Mouse (Mus musculus) lung, postnatal 0 days (tissue): ENCODE measurements at regions not wholly inside any gene's neighbourhood (a gene's known extent, or its start where the extent isn't known, plus 50 kb on each side); places are given as distances from the start of the nearest gene placed in this dataset.

Experiments
- ATAC-seq: fragments of 200-750 bp; cut with Nextera tagmentation; 2 replicates; pipeline ENCODE4 v1.8.0; 2017; ENCODE audit warnings: moderate library complexity
- DNase-seq: peaks from one replicate; pipeline ENCODE4 v3.0.0-alpha.2; 2016; ENCODE audit warnings: low spot score
- H3K27ac ChIP-seq: fragments of 300-500 bp; sonication (generic); 2 replicates; pipeline ENCODE4 v1.5.1; 2014; ENCODE audit warnings: antibody characterized with exemption, mild to moderate bottlenecking, low read length, mixed read lengths
- H3K27me3 ChIP-seq: fragments of 300-500 bp; sonication (generic); replicated peaks from 2 replicates; pipeline ENCODE4 v1.6.1; 2014; ENCODE audit warnings: low read length, mixed read lengths; ENCODE audit not compliant: insufficient read depth
- H3K36me3 ChIP-seq: fragments of 300-500 bp; sonication (generic); 2 replicates; pipeline ENCODE4 v1.6.1; 2014; ENCODE audit warnings: low read length, mixed read lengths; ENCODE audit not compliant: insufficient read depth
- H3K4me1 ChIP-seq: fragments of 300-500 bp; sonication (generic); 2 replicates; pipeline ENCODE4 v1.6.1; 2014; ENCODE audit warnings: antibody characterized with exemption, low read depth, low read length, mixed read lengths; ENCODE audit not compliant: insufficient read depth
- H3K4me2 ChIP-seq: fragments of 300-500 bp; sonication (generic); replicated peaks from 2 replicates; pipeline ENCODE4 v1.6.1; 2014; ENCODE audit warnings: low read depth, mild to moderate bottlenecking, low read length, moderate library complexity, mixed read lengths
- H3K4me3 ChIP-seq: fragments of 300-500 bp; sonication (generic); 2 replicates; pipeline ENCODE4 v1.5.1; 2014; ENCODE audit warnings: low read depth, low read length
- H3K9ac ChIP-seq: fragments of 300-500 bp; sonication (generic); replicated peaks from 2 replicates; pipeline ENCODE4 v1.6.1; 2014; ENCODE audit warnings: low read depth, mild to moderate bottlenecking
- H3K9me3 ChIP-seq: fragments of 300-500 bp; sonication (generic); 2 replicates; pipeline ENCODE4 v1.6.1; 2016; ENCODE audit warnings: low read length, mixed read lengths
- CTCF ChIP-seq: IDR thresholded peaks from 2 replicates; pipeline ENCODE4 v1.5.1; 2016; ENCODE audit warnings: antibody characterized with exemption, mild to moderate bottlenecking
- EP300 ChIP-seq: IDR thresholded peaks from 2 replicates; pipeline ENCODE4 v1.6.1; 2016; ENCODE audit warnings: antibody characterized with exemption, mild to moderate bottlenecking, control low read depth
- WGBS: fragments of 180-500 bp; shearing (Covaris S2); extraction: QIAGEN DNeasy Blood & Tissue Kit; methylation state at CpG from one replicate; pipeline ENCODE4 v1.1.7; 2014; 5-methylcytosine and 5-hydroxymethylcytosine counted together

- H3K9ac ChIP-seq: no peak overlapping the region
Measured at GRCm38 (mm10) chr3:47424532-47424931, 976.5 kb upstream of the Pabpc4l start.

More at GRCm38 (mm10) chr3:47424532-47424931, 976.5 kb upstream of the Pabpc4l start:
- no peak for ATAC-seq
- Histone ChIP-seq H3K36me3 (no peaks in the 10 kb centered on the region), H3K4me1 (no peaks in the 10 kb centered on the region), H3K27ac (no peak overlapping the region), H3K9me3 (no peaks in the 10 kb centered on the region), H3K4me2 (no peak overlapping the region), H3K27me3 (no peaks in the 10 kb centered on the region), H3K4me3 (no peak overlapping the region)
- WGBS: 65% methylated on average over 1 of the region's 1 CpGs
- no peak for DNase-seq
- TF ChIP-seq EP300 (no peak), CTCF (no peak)
